Comparison of ENCODE assay signal across 9 mouse cellular contexts in genomic region chr19:46484518-46484917, GRCm38 (mm10). TPM values are rescaled to one million over a fixed set of nuclear protein-coding genes. Genes with fewer than 3 reads are reported as not detected.
DNase-seq lines count a peak whose midpoint lies in the region; ATAC-seq and TF ChIP-seq lines count a peak whose summit lies in the region.
"Had no signal": no experiment of that assay in that cellular context is flagged by ENCODE, and none has a peak within 500 bp of the region (broad histone marks: within the 10 kb centered on the region; RNA-seq: fewer than 3 reads in every experiment).

No protein-coding gene starts in this region.

- H3K27ac ChIP-seq in heart, embryonic 11.5 days (ENCODE audit: low read depth, low read length), result peak overlapping the region; percentile 60

- H3K36me3 ChIP-seq in heart, embryonic 11.5 days (ENCODE audit: control insufficient read depth, insufficient read depth, low read length), result peaks cover 5% of the 10 kb centered on the region; the same call in 1 of the 2 replicates
- H3K36me3 ChIP-seq in myocyte (ENCODE audit: control insufficient read depth, insufficient read depth), result no peaks in the 10 kb centered on the region

- peak; percentile 46 for TF ChIP-seq POLR2A in myocyte (IDR thresholded peaks at IDR 0.05; ENCODE audit: insufficient read length, low read depth)

- WGBS in heart, embryonic 11.5 days (ENCODE audit: insufficient replicate concordance), result 43% methylated on average over 5 of the region's 5 CpGs

- H3K79me2 ChIP-seq in myocyte (ENCODE audit: control insufficient read depth, insufficient read depth), result no peaks in the 10 kb centered on the region

- no peak overlapping the region for H3K4me3 ChIP-seq in heart, embryonic 11.5 days (ENCODE audit: low read depth, low read length)
- H3K4me3 ChIP-seq in myocyte, result peak overlapping the region; percentile 11
- H3K4me3 ChIP-seq: megakaryocyte, embryonic 14.5 days had no signal

- H3K9me3 ChIP-seq in heart, embryonic 11.5 days (replicated peaks; ENCODE audit: control insufficient read depth, low read length), result no peaks in the 10 kb centered on the region
- H3K9me3 ChIP-seq: megakaryocyte, embryonic 14.5 days had no signal

- H3K4me2 ChIP-seq in heart, embryonic 11.5 days, result no peak overlapping the region
- peak overlapping the region; percentile 78 for H3K4me2 ChIP-seq in myocyte (ENCODE audit: low read depth)

- H3K27me3 ChIP-seq in heart, embryonic 11.5 days (ENCODE audit: control insufficient read depth, insufficient read depth, low read length), result no peaks in the 10 kb centered on the region
- no peaks in the 10 kb centered on the region for H3K27me3 ChIP-seq in myocyte (ENCODE audit: control insufficient read depth, insufficient read depth, insufficient read length)
- H3K27me3 ChIP-seq: megakaryocyte, embryonic 14.5 days had no signal

- no peak overlapping the region for H3ac ChIP-seq in myocyte (ENCODE audit: control insufficient read depth, insufficient read length)

- H3K9ac ChIP-seq in heart, embryonic 11.5 days (ENCODE audit: low read depth, low read length), result peak overlapping the region; percentile 59

- ATAC-seq in heart, embryonic 11.5 days (replicated peaks; ENCODE audit: insufficient number of reproducible peaks, low FRiP score, low TSS enrichment), result no peak

- peak; percentile 59 for DNase-seq in cerebellum, adult 9-10 months
- DNase-seq in cerebellum, adult 11 months, result no peak
- DNase-seq in urinary bladder, postnatal 36 days (ENCODE audit: low spot score in 2 of 2), result peak; percentile 41 to 76
- DNase-seq in urinary bladder, adult 2 months (ENCODE audit: low spot score), result no peak
- peak; percentile 90 to 95 for DNase-seq in kidney, postnatal 25 days
- no peak for DNase-seq in spleen, postnatal 14 days (ENCODE audit: low spot score in 2 of 2)

- peaks cover 89% of the 10 kb centered on the region for H3K4me1 ChIP-seq in heart, embryonic 11.5 days (ENCODE audit: control insufficient read depth, insufficient read depth, low read length)

TF ChIP-seq in myocyte, 11 proteins besides CTCF, POLR2A, EP300 and RAD21:
- peak; percentile 46 for TF ChIP-seq POLR2AphosphoS2 (IDR thresholded peaks at IDR 0.05; ENCODE audit: insufficient read length, low read depth)
- no peak for TF ChIP-seq MAX (IDR thresholded peaks at IDR 0.05; ENCODE audit: low read depth)
- TF ChIP-seq MYOG (IDR thresholded peaks at IDR 0.05; ENCODE audit: control insufficient read depth in 1 of 3, insufficient read depth in 1 of 3, insufficient read length in 2 of 3, low read depth in 2 of 3), result peak in 1 of 3 experiments; percentile 65
- peak in 2 of 3 experiments; percentile 29 to 65 for TF ChIP-seq MYOD1 (IDR thresholded peaks at IDR 0.05; ENCODE audit: control insufficient read depth in 1 of 3, insufficient read length in 2 of 3, low read depth in 2 of 3)

RNA-seq across cellular contexts. Expression of gene Trim8, which starts 17.0 kb away (rescaled TPM):
- 17.2 and 25.2 TPM in 2 replicates for polyA plus RNA-seq in urinary bladder, adult 2 months (2012; rRNA removed)
- polyA plus RNA-seq in heart, embryonic 11.5 days (2014; fragmentation: Nextera tagmentation; extraction: Ambion mirVana), result 18.0 and 18.6 TPM in 2 replicates
- 42.3 TPM for polyA plus RNA-seq in myocyte (2012; fragmentation: generic; extraction: Trizol)

Comparison
In these comparisons a context has a peak if more than half of its experiments do, and no peak if none do; other contexts are left out.
1. DNase-seq: peak in cerebellum, adult 9-10 months (single experiment), urinary bladder, postnatal 36 days (2 of 2) and kidney, postnatal 25 days (2 of 2); none in cerebellum, adult 11 months (single experiment), urinary bladder, adult 2 months (single experiment) and spleen, postnatal 14 days (0 of 2).